Mouse (Mus musculus): ENCODE measurements around the gene Napb. TPM values are rescaled to one million over a fixed set of nuclear protein-coding genes. Genes with fewer than 3 reads are reported as not detected.
A peak's percentile ranks its signal among the peaks of the same experiment; 100 is the strongest.
"Not testable (repeated sequence)": the region's sequence is repeated elsewhere in the genome, so short reads cannot be mapped to it uniquely, and the experiment has no call there.

Napb gene
- total RNA-seq (2014; rRNA removed; ENCODE audit: low replicate concordance) (2.3 and 3.7 TPM in 2 replicates), polyA plus RNA-seq (2015; fragmentation: Nextera tagmentation; extraction: Ambion mirVana) (1.5 TPM in 2 replicates)

DNA sequence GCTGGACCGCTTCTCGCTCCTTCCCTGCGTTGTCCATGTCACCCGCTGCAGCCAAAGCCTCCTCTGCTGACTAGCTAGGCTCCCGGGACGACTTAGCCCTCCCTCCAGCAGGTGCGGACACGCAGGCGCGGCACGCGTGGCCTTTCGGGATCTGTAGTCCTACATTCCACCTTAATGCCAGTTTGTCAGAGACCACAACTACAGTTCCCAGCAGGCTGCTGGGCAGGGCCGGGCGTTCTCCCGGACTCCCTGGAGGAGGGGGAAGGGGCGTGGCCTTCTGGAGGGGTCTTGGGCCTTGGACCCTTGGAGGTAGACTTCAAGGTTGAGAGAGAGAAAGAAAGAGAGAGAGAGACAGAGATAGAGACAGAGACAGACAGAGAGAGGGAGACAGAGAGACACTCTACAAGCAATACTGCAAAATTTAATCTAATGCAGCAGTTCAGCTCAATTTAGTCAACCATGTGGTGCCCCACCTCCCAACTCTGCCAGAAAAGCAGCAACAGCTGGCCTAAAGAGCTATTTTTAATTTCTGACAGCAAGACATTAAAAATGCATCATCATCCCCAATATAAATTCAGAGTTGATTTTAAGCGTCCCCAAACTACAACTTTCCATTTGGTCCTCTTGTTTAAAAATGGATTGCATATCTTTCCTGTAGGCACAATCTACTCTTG lies at the start of gene Napb:
Napb (minus strand) TSS at position 141 of the 674 bp plus-strand sequence.
- Histone ChIP-seq H3K27me3 (ENCODE audit: control insufficient read depth, insufficient read depth, low read length) (no peaks in the 10 kb centered on the region), H3K4me3 (ENCODE audit: low read depth, low read length) (peak within 1 kb of the TSS; percentile 74), H3K9me3 (replicated peaks; ENCODE audit: control insufficient read depth, low read length) (peaks cover 5% of the 10 kb centered on the region; the same call in 1 of the 2 replicates), H3K4me1 (ENCODE audit: control insufficient read depth, insufficient read depth) (peaks cover 11% of the 10 kb centered on the region; the same call in 1 of the 2 replicates), H3K4me2 (ENCODE audit: low read depth, low read length) (peak within 1 kb of the TSS; percentile 85), H3K9ac (replicated peaks; ENCODE audit: low read depth, low read length) (peak within 1 kb of the TSS; percentile 87), H3K27ac (ENCODE audit: low read depth) (peak within 1 kb of the TSS; percentile 58), H3K36me3 (replicated peaks; ENCODE audit: control insufficient read depth, insufficient read depth, low read length) (no peaks in the 10 kb centered on the region)
- TF ChIP-seq EP300 (IDR thresholded peaks at IDR 0.05; ENCODE audit: low read depth) (no peak), CTCF (IDR thresholded peaks at IDR 0.05; ENCODE audit: low read depth) (no peak)
- WGBS: 3% methylated on average over 18 of the region's 18 CpGs
- DNase-seq (ENCODE audit: low spot score) (peak; percentile 94), ATAC-seq (ENCODE audit: insufficient read depth, low read depth) (peak; percentile 100)

DNA sequence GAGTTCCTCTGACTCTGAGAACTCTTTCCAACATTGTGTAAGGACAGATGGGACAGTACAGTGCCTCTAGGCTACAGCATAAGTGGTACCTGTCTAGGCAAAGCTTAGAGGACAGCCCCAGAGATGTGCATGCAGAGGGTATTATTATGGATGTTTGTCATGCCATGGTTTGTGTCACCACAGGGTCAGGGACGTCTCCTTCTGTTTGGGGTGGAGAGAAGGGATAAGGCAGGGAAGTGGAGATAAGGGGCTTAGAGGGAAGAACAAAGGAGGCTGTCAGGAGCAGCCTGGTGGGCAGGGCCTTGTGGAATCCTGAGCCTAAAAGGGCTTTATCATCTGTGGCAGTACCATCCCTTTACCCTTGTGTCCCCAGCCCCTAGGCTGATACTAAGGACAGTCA lies 49.4 kb upstream of the Napb start, which contains the start of gene 8030411F24Rik:
8030411F24Rik (plus strand) TSS at position 301 of the 400 bp plus-strand sequence.
- TF ChIP-seq CTCF (IDR thresholded peaks at IDR 0.05; ENCODE audit: low read depth) (no peak), EP300 (IDR thresholded peaks at IDR 0.05; ENCODE audit: low read depth) (no peak)
- Histone ChIP-seq H3K4me1 (ENCODE audit: control insufficient read depth, insufficient read depth) (no peaks in the 10 kb centered on the region), H3K4me2 (ENCODE audit: low read depth, low read length) (no peak within 1 kb of the TSS), H3K4me3 (ENCODE audit: low read depth, low read length) (no peak within 1 kb of the TSS), H3K27me3 (ENCODE audit: control insufficient read depth, insufficient read depth, low read length) (no peaks in the 10 kb centered on the region), H3K9ac (replicated peaks; ENCODE audit: low read depth, low read length) (no peak within 1 kb of the TSS), H3K36me3 (replicated peaks; ENCODE audit: control insufficient read depth, insufficient read depth, low read length) (no peaks in the 10 kb centered on the region), H3K27ac (ENCODE audit: low read depth) (no peak within 1 kb of the TSS), H3K9me3 (replicated peaks; ENCODE audit: control insufficient read depth, low read length) (no peaks in the 10 kb centered on the region)
- ATAC-seq (ENCODE audit: insufficient read depth, low read depth) (no peak), DNase-seq (ENCODE audit: low spot score) (no peak)
- 8% methylated on average over 1 of the region's 1 CpGs for WGBS

DNA sequence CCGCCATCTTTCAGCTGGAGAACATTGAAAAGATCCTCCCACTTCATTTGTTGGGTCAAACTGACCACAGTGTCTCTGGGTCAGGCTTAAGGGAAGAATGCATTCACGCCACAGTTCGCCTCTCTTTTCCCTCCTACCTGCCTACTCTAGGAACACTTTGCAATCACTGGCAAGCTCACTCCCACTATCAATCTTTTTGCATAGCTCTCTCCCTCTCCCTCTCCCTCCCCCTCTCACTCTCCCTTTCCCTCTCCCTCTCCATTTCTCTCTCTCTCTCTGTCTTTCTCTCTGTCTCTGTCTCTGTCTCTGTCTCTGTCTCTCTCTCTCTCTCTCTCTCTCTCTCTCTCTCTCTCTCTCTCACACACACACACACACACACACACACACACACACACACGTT lies 39.1 kb upstream of the Napb start, which contains the start of gene Cst11:
Cst11 (minus strand) TSS at position 101 of the 400 bp plus-strand sequence.
- ATAC-seq (ENCODE audit: insufficient read depth, low read depth): not testable (repeated sequence)

DNA sequence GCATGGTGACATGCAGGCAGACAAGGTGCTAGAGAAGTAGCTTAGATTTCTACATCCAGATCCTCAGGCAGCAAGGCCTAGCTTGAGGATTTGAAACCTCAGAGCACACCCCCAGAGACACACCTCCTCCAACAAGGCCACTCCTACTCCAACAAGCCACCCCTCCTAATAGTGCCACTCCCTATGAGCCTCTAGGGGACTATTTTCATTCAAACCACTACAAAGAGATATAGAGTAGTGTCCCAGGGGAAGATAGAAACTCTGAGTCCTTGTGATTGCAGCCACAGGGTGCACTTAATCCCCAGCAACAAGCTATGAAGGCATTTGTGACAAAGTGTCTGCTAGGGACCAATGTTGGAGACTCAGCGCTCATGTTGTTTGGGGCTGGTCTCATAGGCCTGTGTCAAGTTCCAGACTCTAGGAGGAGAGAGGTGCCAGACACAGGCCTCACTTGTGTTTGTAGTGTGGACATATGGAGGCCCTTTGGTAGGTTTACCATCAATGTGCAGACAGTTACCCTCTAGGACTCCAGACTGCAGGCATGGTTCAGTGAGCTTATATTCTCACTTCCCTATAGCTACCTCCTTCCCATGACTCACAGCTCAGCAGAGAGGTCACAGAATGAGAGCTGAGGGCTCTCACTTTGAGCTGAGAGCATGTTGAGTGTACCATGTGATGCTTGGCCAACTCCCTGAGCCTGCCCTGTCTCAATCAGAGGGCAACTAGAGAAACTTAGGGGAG lies 31.6 kb upstream of the Napb start:
- DNase-seq (ENCODE audit: low spot score): no peak
- Histone ChIP-seq H3K4me3 (ENCODE audit: low read depth, low read length) (no peak overlapping the region), H3K27ac (ENCODE audit: low read depth) (no peak overlapping the region), H3K9ac (replicated peaks; ENCODE audit: low read depth, low read length) (no peak overlapping the region), H3K9me3 (replicated peaks; ENCODE audit: control insufficient read depth, low read length) (no peaks in the 10 kb centered on the region), H3K27me3 (ENCODE audit: control insufficient read depth, insufficient read depth, low read length) (no peaks in the 10 kb centered on the region), H3K4me2 (ENCODE audit: low read depth, low read length) (no peak overlapping the region), H3K36me3 (replicated peaks; ENCODE audit: control insufficient read depth, insufficient read depth, low read length) (no peaks in the 10 kb centered on the region), H3K4me1 (ENCODE audit: control insufficient read depth, insufficient read depth) (no peaks in the 10 kb centered on the region)
- no peak for TF ChIP-seq CTCF (IDR thresholded peaks at IDR 0.05; ENCODE audit: low read depth)
- TF ChIP-seq EP300 (IDR thresholded peaks at IDR 0.05; ENCODE audit: low read depth): no peak
- no peak for ATAC-seq (ENCODE audit: insufficient read depth, low read depth)
- whole genome bisulfite sequencing: 88% methylated on average over 1 of the region's 1 CpGs

More for the DNA sequence above, 39.1 kb upstream of the Napb start, which contains the start of gene Cst11:
- not testable (repeated sequence) for H3K27me3 ChIP-seq (ENCODE audit: control insufficient read depth, insufficient read depth, low read length); H3K4me1 ChIP-seq (ENCODE audit: control insufficient read depth, insufficient read depth); H3K9ac ChIP-seq (replicated peaks; ENCODE audit: low read depth, low read length); H3K9me3 ChIP-seq (replicated peaks; ENCODE audit: control insufficient read depth, low read length); H3K4me3 ChIP-seq (ENCODE audit: low read depth, low read length); DNase-seq (ENCODE audit: low spot score); H3K4me2 ChIP-seq (ENCODE audit: low read depth, low read length); H3K36me3 ChIP-seq (replicated peaks; ENCODE audit: control insufficient read depth, insufficient read depth, low read length); H3K27ac ChIP-seq (ENCODE audit: low read depth)
- 79% methylated on average over 4 of the region's 4 CpGs for WGBS

DNA sequence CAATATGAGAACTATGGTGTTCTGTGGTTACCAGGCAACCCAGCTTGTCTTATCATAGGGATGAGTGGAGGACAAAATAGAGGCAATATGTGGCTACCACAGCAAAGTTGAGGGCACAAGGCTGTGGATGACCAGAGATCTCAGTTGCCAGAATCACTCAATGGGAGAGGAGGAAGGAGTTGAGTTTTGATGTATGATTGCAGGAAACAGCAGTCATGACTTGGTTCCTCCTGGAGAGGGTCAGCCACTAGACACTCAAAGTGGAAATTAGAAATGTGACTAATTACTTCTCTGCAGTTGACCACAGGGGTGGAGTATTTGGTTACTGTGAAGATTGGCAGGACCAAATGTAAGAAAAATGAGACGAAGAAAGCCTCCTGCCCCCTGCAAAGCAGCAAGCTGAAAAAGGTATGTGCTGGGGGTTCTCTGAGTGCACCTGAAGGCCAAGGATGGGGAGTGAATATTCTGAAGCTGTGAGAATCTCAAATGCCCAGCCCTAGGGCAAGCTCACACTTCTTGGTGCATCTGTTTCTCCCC lies 22.1 kb upstream of the Napb start:
- H3K27ac ChIP-seq (ENCODE audit: low read depth): no peak overlapping the region
- no peaks in the 10 kb centered on the region for H3K36me3 ChIP-seq (replicated peaks; ENCODE audit: control insufficient read depth, insufficient read depth, low read length)
- no peak for TF ChIP-seq EP300 (IDR thresholded peaks at IDR 0.05; ENCODE audit: low read depth)
- no peak for TF ChIP-seq CTCF (IDR thresholded peaks at IDR 0.05; ENCODE audit: low read depth)
- no peak overlapping the region for H3K9ac ChIP-seq (replicated peaks; ENCODE audit: low read depth, low read length)
- H3K27me3 ChIP-seq (ENCODE audit: control insufficient read depth, insufficient read depth, low read length): no peaks in the 10 kb centered on the region
- no peaks in the 10 kb centered on the region for H3K9me3 ChIP-seq (replicated peaks; ENCODE audit: control insufficient read depth, low read length)
- 55% methylated on average over 1 of the region's 1 CpGs for WGBS
- H3K4me3 ChIP-seq (ENCODE audit: low read depth, low read length): no peak overlapping the region
- no peak for DNase-seq (ENCODE audit: low spot score)
- H3K4me2 ChIP-seq (ENCODE audit: low read depth, low read length): no peak overlapping the region
- H3K4me1 ChIP-seq (ENCODE audit: control insufficient read depth, insufficient read depth): no peaks in the 10 kb centered on the region
- no peak for ATAC-seq (ENCODE audit: insufficient read depth, low read depth)
